Mouse (Mus musculus) kidney, embryonic 16.5 days (tissue): ENCODE results near the gene Pex11g. TPM values are rescaled to one million over a fixed set of nuclear protein-coding genes. Genes with fewer than 3 reads are reported as not detected.

Source experiments
- ATAC-seq: fragments of 200-750 bp; cut with Nextera tagmentation; 2 replicates; pipeline ENCODE4 v1.8.0; 2017; ENCODE audit warnings: moderate TSS enrichment; ENCODE audit not compliant: low FRiP score, low TSS enrichment
- H3K27ac ChIP-seq: fragments of 300-500 bp; sonication (generic); 2 replicates; pipeline ENCODE4 v1.5.1; 2014; ENCODE audit warnings: low read length
- H3K27me3 ChIP-seq: fragments of 300-500 bp; sonication (generic); 2 replicates; pipeline ENCODE4 v1.6.1; 2014; ENCODE audit warnings: low read length, control low read depth, mixed read lengths; ENCODE audit not compliant: insufficient read depth
- H3K36me3 ChIP-seq: fragments of 300-500 bp; sonication (generic); 2 replicates; pipeline ENCODE4 v1.6.1; 2014; ENCODE audit warnings: low read length, control low read depth, mixed read lengths; ENCODE audit not compliant: insufficient read depth
- H3K4me1 ChIP-seq: fragments of 300-500 bp; sonication (generic); 2 replicates; pipeline ENCODE4 v1.6.1; 2014; ENCODE audit warnings: low read length, control low read depth, mixed read lengths; ENCODE audit not compliant: insufficient read depth
- H3K4me2 ChIP-seq: fragments of 300-500 bp; sonication (generic); replicated peaks from 2 replicates; pipeline ENCODE4 v1.6.1; 2014; ENCODE audit warnings: low read depth, low read length
- H3K4me3 ChIP-seq: fragments of 300-500 bp; sonication (generic); 2 replicates; pipeline ENCODE4 v1.5.1; 2014; ENCODE audit warnings: mild to moderate bottlenecking, low read length
- H3K9ac ChIP-seq: fragments of 300-500 bp; sonication (generic); replicated peaks from 2 replicates; pipeline ENCODE4 v1.6.1; 2014; ENCODE audit warnings: low read length
- H3K9me3 ChIP-seq: fragments of 300-500 bp; sonication (generic); 2 replicates; pipeline ENCODE4 v1.6.1; 2016; ENCODE audit warnings: low read length, control low read depth
- WGBS: fragments of 180-500 bp; shearing (Covaris S2); extraction: QIAGEN DNeasy Blood & Tissue Kit; methylation state at CpG from one replicate; pipeline ENCODE4 v1.1.7; 2014; 5-methylcytosine and 5-hydroxymethylcytosine counted together
- polyA plus RNA-seq: library from polyadenylated mRNA; unstranded; fragments of >200 nt; fragmentation: Nextera tagmentation; extraction: Ambion mirVana; gene quantifications from 2 replicates; pipeline ENCODE4 v1.2.1, GENCODE M21; 2015

The Pex11g gene
- polyA plus RNA-seq, 1 experiment from 2014 or later: 10.1 TPM

GRCm38 (mm10) chr8:3482240-3482740 lies 14.8 kb upstream of the Pex11g start:
- WGBS: 91% methylated on average over 22 of the region's 22 CpGs
- Histone ChIP-seq H3K9me3 (no peaks in the 10 kb centered on the region), H3K27ac (no peak overlapping the region), H3K9ac (no peak overlapping the region), H3K4me2 (no peak overlapping the region), H3K4me3 (no peak overlapping the region), H3K27me3 (no peaks in the 10 kb centered on the region), H3K4me1 (no peaks in the 10 kb centered on the region), H3K36me3 (no peaks in the 10 kb centered on the region)
- ATAC-seq: no peak

GRCm38 (mm10) chr8:3481605-3482004 lies 14.1 kb upstream of the Pex11g start:
- 71% methylated on average over 5 of the region's 5 CpGs for WGBS
- no peaks in the 10 kb centered on the region for H3K9me3 ChIP-seq
- H3K4me3 ChIP-seq: no peak overlapping the region
- no peak overlapping the region for H3K9ac ChIP-seq
- no peaks in the 10 kb centered on the region for H3K27me3 ChIP-seq
- H3K4me2 ChIP-seq: no peak overlapping the region
- H3K4me1 ChIP-seq: no peaks in the 10 kb centered on the region
- no peak for ATAC-seq
- no peaks in the 10 kb centered on the region for H3K36me3 ChIP-seq
- no peak overlapping the region for H3K27ac ChIP-seq

GRCm38 (mm10) chr8:3480221-3480785 lies 12.8 kb upstream of the Pex11g start:
- Histone ChIP-seq H3K9me3 (no peaks in the 10 kb centered on the region), H3K4me2 (no peak overlapping the region), H3K9ac (no peak overlapping the region), H3K27ac (no peak overlapping the region), H3K27me3 (peaks cover 4% of the 10 kb centered on the region; the same call in 1 of the 2 replicates), H3K4me3 (no peak overlapping the region), H3K36me3 (no peaks in the 10 kb centered on the region), H3K4me1 (peaks cover 6% of the 10 kb centered on the region)
- 50% methylated on average over 4 of the region's 4 CpGs for WGBS
- no peak for ATAC-seq

- Histone ChIP-seq H3K4me1 (peaks cover 6% of the 10 kb centered on the region), H3K4me2 (peak overlapping the region; percentile 55), H3K4me3 (peak overlapping the region; percentile 35), H3K9me3 (no peaks in the 10 kb centered on the region), H3K27ac (no peak overlapping the region), H3K36me3 (no peaks in the 10 kb centered on the region), H3K9ac (0 out of 2 replicates have a peak overlapping the region, but pooled peaks have one; percentile 35), H3K27me3 (peaks cover 5% of the 10 kb centered on the region; the same call in 1 of the 2 replicates)
- no peak for ATAC-seq
- 27% methylated on average over 37 of the region's 37 CpGs for WGBS
Observed at GRCm38 (mm10) chr8:3475715-3476429, 8.4 kb upstream of the Pex11g start.

DNA sequence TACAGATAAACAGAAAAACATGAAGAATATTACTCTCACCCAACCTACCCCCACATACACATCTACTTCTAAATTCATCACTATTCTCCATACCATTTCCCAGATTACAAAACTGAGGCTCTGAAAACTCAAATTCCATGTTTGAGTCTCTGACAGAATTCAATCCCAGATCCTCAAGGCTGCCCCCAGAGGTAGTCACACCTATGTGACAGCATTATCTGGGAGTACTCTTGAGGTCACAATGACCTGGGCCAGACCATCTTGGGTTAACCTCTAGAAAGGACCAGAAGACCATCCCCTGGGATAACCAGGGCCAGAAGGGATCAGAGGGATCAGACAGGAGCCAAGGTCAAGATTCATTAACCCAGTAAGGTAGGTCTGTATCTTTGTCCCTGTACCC lies 3.1 kb upstream of the Pex11g start, which contains the start of gene Tex45:
Gene Tex45, plus strand, starts transcription at position 301 of the 400 bp plus-strand sequence.
- H3K4me1 ChIP-seq: peaks cover 4% of the 10 kb centered on the region; the same call in 1 of the 2 replicates
- H3K36me3 ChIP-seq: no peaks in the 10 kb centered on the region
- H3K27ac ChIP-seq: no peak within 1 kb of the TSS
- H3K4me2 ChIP-seq: no peak within 1 kb of the TSS
- no peak for ATAC-seq
- no peaks in the 10 kb centered on the region for H3K9me3 ChIP-seq
- no peak within 1 kb of the TSS for H3K4me3 ChIP-seq
- H3K27me3 ChIP-seq: 0 out of 2 replicates have a peak, but pooled peaks cover 4% of the 10 kb centered on the region
- H3K9ac ChIP-seq: no peak within 1 kb of the TSS

- Histone ChIP-seq H3K36me3 (no peaks in the 10 kb centered on the region), H3K9ac (no peak overlapping the region), H3K27ac (no peak overlapping the region), H3K4me2 (no peak overlapping the region), H3K9me3 (no peaks in the 10 kb centered on the region), H3K4me1 (peaks cover 4% of the 10 kb centered on the region; the same call in 1 of the 2 replicates), H3K4me3 (no peak overlapping the region), H3K27me3 (no peaks in the 10 kb centered on the region)
- no peak for ATAC-seq
- 87% methylated on average over 1 of the region's 1 CpGs for WGBS
Observed at GRCm38 (mm10) chr8:3468838-3469237, 1.4 kb upstream of the Pex11g start.

GRCm38 (mm10) chr8:3467886-3468545 lies 536 bp upstream of the Pex11g start:
- Histone ChIP-seq H3K4me2 (peak overlapping the region; percentile 54), H3K9me3 (no peaks in the 10 kb centered on the region), H3K4me3 (peak overlapping the region; percentile 47), H3K27me3 (no peaks in the 10 kb centered on the region), H3K36me3 (no peaks in the 10 kb centered on the region), H3K9ac (peak overlapping the region; percentile 79), H3K4me1 (peaks cover 4% of the 10 kb centered on the region; the same call in 1 of the 2 replicates), H3K27ac (peak overlapping the region; percentile 74)
- ATAC-seq: peak; percentile 2; the same call in 1 of the 2 replicates
- WGBS: 54% methylated on average over 9 of the region's 9 CpGs

- 52% methylated on average over 5 of the region's 5 CpGs for WGBS
- no peak overlapping the region for H3K4me3 ChIP-seq
- peaks cover 4% of the 10 kb centered on the region; the same call in 1 of the 2 replicates for H3K4me1 ChIP-seq
Observed at GRCm38 (mm10) chr8:3464309-3464708, 3.2 kb downstream of the Pex11g start.

DNA sequence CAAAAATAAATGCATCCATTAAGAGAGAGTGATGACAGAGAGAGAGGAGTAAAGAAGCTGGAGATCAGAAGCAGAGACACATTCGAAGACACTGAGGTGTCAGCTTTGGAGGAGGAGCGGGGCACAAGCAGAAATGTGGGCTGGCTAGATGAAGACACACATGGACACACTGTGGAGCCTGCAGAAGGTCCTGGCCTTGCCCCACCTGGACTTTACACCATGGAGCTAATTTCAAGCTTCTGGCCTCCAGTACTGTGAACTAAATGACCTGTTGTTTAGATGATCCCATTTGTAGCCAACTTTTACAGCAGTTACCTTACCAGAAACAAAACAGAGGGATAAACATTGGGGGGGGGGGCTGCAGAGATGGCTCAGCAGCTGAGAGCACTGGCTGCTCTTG lies 4.2 kb downstream of the Pex11g start:
- ATAC-seq: no peak
- H3K36me3 ChIP-seq: peaks cover 6% of the 10 kb centered on the region; the same call in 1 of the 2 replicates
- WGBS: 82% methylated on average over 2 of the region's 2 CpGs

More at GRCm38 (mm10) chr8:3464309-3464708, 3.2 kb downstream of the Pex11g start:
- H3K9ac ChIP-seq: no peak overlapping the region
- ATAC-seq: no peak
- no peak overlapping the region for H3K4me2 ChIP-seq
- H3K36me3 ChIP-seq: 0 out of 2 replicates have a peak, but pooled peaks cover 2% of the 10 kb centered on the region
- H3K27ac ChIP-seq: no peak overlapping the region
- no peaks in the 10 kb centered on the region for H3K9me3 ChIP-seq
- H3K27me3 ChIP-seq: no peaks in the 10 kb centered on the region

More for the DNA sequence above, 4.2 kb downstream of the Pex11g start:
- Histone ChIP-seq H3K9ac (no peak overlapping the region), H3K27ac (no peak overlapping the region), H3K27me3 (no peaks in the 10 kb centered on the region), H3K4me2 (no peak overlapping the region), H3K9me3 (no peaks in the 10 kb centered on the region), H3K4me1 (peaks cover 4% of the 10 kb centered on the region; the same call in 1 of the 2 replicates), H3K4me3 (no peak overlapping the region)
